Mouse (Mus musculus) CH12.LX (cell line): ENCODE data around the gene Sp7. TPM values are rescaled to one million over a fixed set of nuclear protein-coding genes. Genes with fewer than 3 reads are reported as not detected.

ENCODE experiments used
- DNase-seq: peaks from one replicate; pipeline ENCODE4 v3.0.0-alpha.2; 2013; ENCODE audit errors: extremely low read depth
- H3K27ac ChIP-seq: 2 replicates; pipeline ENCODE4 v1.5.1; 2012; ENCODE audit warnings: low read depth, mild to moderate bottlenecking, control low read depth, moderate library complexity; ENCODE audit not compliant: insufficient read depth
- H3K27me3 ChIP-seq: replicated peaks from 2 replicates; pipeline ENCODE3; 2012; ENCODE audit warnings: inconsistent platforms
- H3K36me3 ChIP-seq, 2 experiments: replicated peaks in 1 of 2; 2 replicates each; pipeline versions ENCODE3 to v1.6.1; 2012; ENCODE audit warnings: inconsistent platforms in 1 of 2, low read length in 1 of 2, mild to moderate bottlenecking in 1 of 2, mixed read lengths in 1 of 2, moderate library complexity in 1 of 2; ENCODE audit not compliant: control insufficient read depth in 1 of 2, insufficient read depth in 1 of 2
- H3K4me1 ChIP-seq, 2 experiments: 2 replicates each; pipeline ENCODE4 v1.6.1; 2012; ENCODE audit warnings: inconsistent platforms in 1 of 2, moderate library complexity in 1 of 2; ENCODE audit not compliant: insufficient read depth in 2 of 2, control insufficient read depth in 1 of 2
- H3K4me2 ChIP-seq: 2 replicates; pipeline ENCODE4 v1.6.1; 2012; ENCODE audit warnings: low read depth, mild to moderate bottlenecking, control low read depth; ENCODE audit not compliant: poor library complexity, insufficient read depth, severe bottlenecking
- H3K4me3 ChIP-seq, 3 experiments: fragments of 150-350 bp in 1 of 3; sonication (generic) in 1 of 3; replicated peaks in 1 of 3; 2 replicates each; pipeline versions ENCODE3 to v1.5.1; 2011 to 2012; ENCODE audit warnings: low read depth in 2 of 3, low read length in 2 of 3, mild to moderate bottlenecking in 2 of 3, moderate library complexity in 2 of 3, control low read depth in 1 of 3, improper control_type of control experiment in 1 of 3, inconsistent platforms in 1 of 3, mixed read lengths in 1 of 3; ENCODE audit not compliant: poor library complexity in 1 of 3
- H3K79me2 ChIP-seq: replicated peaks from 2 replicates; pipeline ENCODE4 v1.6.1; 2012; ENCODE audit warnings: mild to moderate bottlenecking, moderate library complexity; ENCODE audit not compliant: control insufficient read depth, poor library complexity, insufficient read depth, severe bottlenecking; ENCODE audit errors: extremely low read depth
- H3K9ac ChIP-seq: 2 replicates; pipeline ENCODE4 v1.6.1; 2012; ENCODE audit warnings: low read depth, mild to moderate bottlenecking, control low read depth, moderate library complexity; ENCODE audit not compliant: insufficient read depth
- H3K9me3 ChIP-seq: replicated peaks from 2 replicates; pipeline ENCODE3; 2012; ENCODE audit warnings: low read length, inconsistent platforms, mixed read lengths
- CHD1 ChIP-seq: IDR thresholded peaks from 2 replicates; pipeline ENCODE4 v1.6.1; 2012; ENCODE audit warnings: low read depth, low read length, improper control_type of control experiment, inconsistent platforms
- CHD2 ChIP-seq: IDR thresholded peaks from 2 replicates; pipeline ENCODE4 v1.6.1; 2011; ENCODE audit warnings: low read length, improper control_type of control experiment
- EP300 ChIP-seq: IDR thresholded peaks from 2 replicates; pipeline ENCODE4 v1.6.1; 2011; ENCODE audit warnings: low read length, improper control_type of control experiment
- ETS1 ChIP-seq: conservative IDR thresholded peaks from 2 replicates; pipeline ENCODE4 v1.6.1; 2012; ENCODE audit warnings: low read depth, mild to moderate bottlenecking, inconsistent platforms, low read length, improper control_type of control experiment, moderate library complexity
- GABPA ChIP-seq: IDR thresholded peaks from 2 replicates; pipeline ENCODE4 v1.6.1; 2012; ENCODE audit warnings: low read depth, low read length, improper control_type of control experiment, inconsistent platforms; ENCODE audit not compliant: insufficient replicate concordance
- IRF4 ChIP-seq: IDR thresholded peaks from 2 replicates; pipeline ENCODE4 v1.6.1; 2014; ENCODE audit warnings: low read depth, mild to moderate bottlenecking, inconsistent platforms, low read length, improper control_type of control experiment
- JUND ChIP-seq: conservative IDR thresholded peaks from 2 replicates; pipeline ENCODE4 v1.6.1; 2011; ENCODE audit warnings: low read depth, low read length, improper control_type of control experiment
- KAT2A ChIP-seq: IDR thresholded peaks from 2 replicates; pipeline ENCODE4 v1.6.1; 2012; ENCODE audit warnings: low read length, improper control_type of control experiment, inconsistent platforms; ENCODE audit not compliant: insufficient replicate concordance
- MAX ChIP-seq: IDR thresholded peaks from 2 replicates; pipeline ENCODE4 v1.6.1; 2011; ENCODE audit warnings: low read length, improper control_type of control experiment
- MAZ ChIP-seq: IDR thresholded peaks from 2 replicates; pipeline ENCODE4 v1.6.1; 2012; ENCODE audit warnings: low read depth, mild to moderate bottlenecking, inconsistent platforms, low read length, improper control_type of control experiment, moderate library complexity
- MEF2A ChIP-seq: IDR thresholded peaks from 2 replicates; pipeline ENCODE4 v1.6.1; 2014; ENCODE audit warnings: low read depth, mild to moderate bottlenecking, inconsistent platforms, low read length, improper control_type of control experiment, borderline replicate concordance
- RAD21 ChIP-seq: IDR thresholded peaks from 2 replicates; pipeline ENCODE4 v1.6.1; 2011; ENCODE audit warnings: low read depth, mild to moderate bottlenecking, low read length, improper control_type of control experiment, moderate library complexity
- TBP ChIP-seq: conservative IDR thresholded peaks from 2 replicates; pipeline ENCODE4 v1.6.1; 2011; ENCODE audit warnings: low read depth, low read length, improper control_type of control experiment
- USF1 ChIP-seq: IDR thresholded peaks from 2 replicates; pipeline ENCODE4 v1.6.1; 2014; ENCODE audit warnings: low read depth, mild to moderate bottlenecking, inconsistent platforms, low read length, improper control_type of control experiment
- USF2 ChIP-seq: conservative IDR thresholded peaks from 2 replicates; pipeline ENCODE4 v1.6.1; 2011; ENCODE audit warnings: low read depth, low read length, improper control_type of control experiment
- ZC3H11A ChIP-seq: IDR thresholded peaks from 2 replicates; pipeline ENCODE4 v1.6.1; 2012; ENCODE audit warnings: low read depth, mild to moderate bottlenecking, inconsistent platforms, low read length, improper control_type of control experiment
- dilution Hi-C: fragments of 300-500 bp; cut with MboI; formaldehyde crosslinking; loops from 2 replicates; pipeline ENCODE4 v1.14.3; 2020; ENCODE audit warnings: low sequenced_read_pairs; ENCODE audit not compliant: extremely low pct_unique_long_range_greater_than_20kb, extremely low pct_ligation_motif_present
- in situ Hi-C: fragments of 300-500 bp; cut with MboI; formaldehyde crosslinking; loops from 3 replicates; pipeline ENCODE4 v1.14.3; 2019; ENCODE audit warnings: low sequenced_read_pairs, low pct_ligation_motif_present, low pct_unique_long_range_greater_than_20kb, mixed read lengths
- polyA plus RNA-seq: library from polyadenylated mRNA; unstranded; fragments of >175 nt; gene quantifications from 2 replicates; pipeline ENCODE4 v1.2.1, GENCODE M21; 2012; ENCODE audit warnings: low read depth; ENCODE audit not compliant: insufficient read length
- total RNA-seq, 2 experiments: library from RNA; depleted of rRNA; stranded (reverse); fragments of 300-350 nt in 1 of 2; fragments of >200 nt in 1 of 2; gene quantifications; 2 replicates each; pipeline ENCODE4 v1.2.3; 2012 to 2014

The Sp7 gene
- total and polyA plus RNA-seq, 3 experiments = not detected

GRCm38 (mm10) chr15:102315292-102315691 is 51.7 kb downstream of the Sp7 start:
- in situ Hi-C loops (loop anchor here (5.0 kb wide), 2 partner anchors 33 to 78 kb away; no protein-coding TSS in a partner anchor), dilution Hi-C loops (no loop called here)
- TF ChIP-seq USF1 = no peak
- no peak for TF ChIP-seq ETS1
- TF ChIP-seq GABPA = no peak
- no peak for TF ChIP-seq CHD1
- TF ChIP-seq KAT2A = no peak
- no peak for TF ChIP-seq MAZ
- no peaks in the 10 kb centered on the region for H3K27me3 ChIP-seq
- no peaks in the 10 kb centered on the region for H3K79me2 ChIP-seq
- H3K36me3 ChIP-seq = peaks cover 72 to 84% of the 10 kb centered on the region in 2 experiments
- H3K4me2 ChIP-seq = no peak overlapping the region
- DNase-seq = no peak
- H3K4me3 ChIP-seq = no peak overlapping the region
- no peak overlapping the region for H3K27ac ChIP-seq
- no peaks in the 10 kb centered on the region for H3K9me3 ChIP-seq
- H3K4me1 ChIP-seq = peaks cover 2 to 29% of the 10 kb centered on the region in 2 experiments; a peak in 2 of 4 replicates
- H3K9ac ChIP-seq = no peak overlapping the region

- H3K4me1 ChIP-seq = peaks cover 2 to 33% of the 10 kb centered on the region in 2 experiments; a peak in 2 of 4 replicates
- peaks cover 63 to 86% of the 10 kb centered on the region in 2 experiments for H3K36me3 ChIP-seq
- dilution Hi-C loops (no loop called here), in situ Hi-C loops (no loop called here)
- no peak overlapping the region for H3K27ac ChIP-seq
- 0 out of 2 replicates have a peak overlapping the region, but pooled peaks have one; percentile 14 for H3K4me2 ChIP-seq
- DNase-seq = peak; percentile 84
- H3K9ac ChIP-seq = no peak overlapping the region
- H3K9me3 ChIP-seq = no peaks in the 10 kb centered on the region
- H3K79me2 ChIP-seq = no peaks in the 10 kb centered on the region
- no peak for TF ChIP-seq RAD21
- peak; percentile 44; the same call in 1 of the 2 replicates for TF ChIP-seq IRF4
- TF ChIP-seq TBP = no peak
- no peak for TF ChIP-seq GABPA
- TF ChIP-seq USF2 = no peak
- peak; percentile 19; the same call in 1 of the 2 replicates for TF ChIP-seq ETS1
- peak; percentile 77 for TF ChIP-seq EP300
- TF ChIP-seq MAZ = no peak
- TF ChIP-seq MEF2A = peak; percentile 58
- TF ChIP-seq ZC3H11A = no peak
- 0 out of 2 replicates have a peak, but pooled peaks have one; percentile 21 for TF ChIP-seq JUND
- peak; percentile 42; the same call in 1 of the 2 replicates for TF ChIP-seq CHD2
- TF ChIP-seq MAX = no peak
- no peak overlapping the region for H3K4me3 ChIP-seq
- no peaks in the 10 kb centered on the region for H3K27me3 ChIP-seq
Observed at GRCm38 (mm10) chr15:102311489-102311888, 55.5 kb downstream of the Sp7 start.
